Mouse (Mus musculus) heart, adult 2 months (tissue): ENCODE measurements at regions not wholly inside any gene's neighbourhood (a gene's known extent, or its start where the extent isn't known, plus 50 kb on each side); places are given as distances from the start of the nearest gene placed in this dataset.

Experiments used
- EP300 ChIP-seq: fragments of 200-500 bp; IDR thresholded peaks from 2 replicates; pipeline ENCODE4 v1.6.1; 2011; ENCODE audit warnings: low read depth, low read length, control low read depth; ENCODE audit not compliant: insufficient read depth
- POLR2A ChIP-seq: fragments of 200-500 bp; IDR thresholded peaks from 2 replicates; pipeline ENCODE4 v1.6.1; 2011; ENCODE audit warnings: mild to moderate bottlenecking, low read depth, low read length, control low read depth; ENCODE audit not compliant: insufficient read depth

GRCm38 (mm10) chr3:148558592-148559157 is 431.7 kb downstream of the Adgrl2 start:
- no peak for TF ChIP-seq POLR2A
- no peak for TF ChIP-seq EP300
